19 mouse cellular contexts compared by ENCODE assay signal in genomic region chr17:86697751-86698150, GRCm38 (mm10). TPM values are rescaled to one million over a fixed set of nuclear protein-coding genes. Genes with fewer than 3 reads are reported as not detected.
DNase-seq lines count a peak whose midpoint lies in the region; ATAC-seq lines count a peak whose summit lies in the region.
"Had no signal": no experiment of that assay in that cellular context is flagged by ENCODE, and none has a peak within 500 bp of the region (broad histone marks: within the 10 kb centered on the region; RNA-seq: fewer than 3 reads in every experiment).

No protein-coding gene starts in this region.

- H3K4me1 ChIP-seq in heart, embryonic 11.5 days (ENCODE audit: control insufficient read depth, insufficient read depth, low read length) = no peaks in the 10 kb centered on the region
- H3K4me1 ChIP-seq in midbrain, embryonic 16.5 days (ENCODE audit: control insufficient read depth, insufficient read depth, low read length) = no peaks in the 10 kb centered on the region
- H3K4me1 ChIP-seq: embryonic facial prominence, embryonic 12.5 days; limb, embryonic 15.5 days; neural tube, embryonic 12.5 days; stomach, embryonic 15.5 days had no signal

- 82% methylated on average over 2 of the region's 2 CpGs for WGBS in heart, embryonic 11.5 days (ENCODE audit: insufficient replicate concordance)
- 88% methylated on average over 2 of the region's 2 CpGs for WGBS in midbrain, embryonic 16.5 days

- intact Hi-C loops in gastrocnemius, postnatal 36 days (cut with DNase I) = no loop called here

- no peaks in the 10 kb centered on the region for H3K36me3 ChIP-seq in heart, embryonic 11.5 days (ENCODE audit: control insufficient read depth, insufficient read depth, low read length)
- H3K36me3 ChIP-seq in midbrain, embryonic 16.5 days (ENCODE audit: control insufficient read depth, insufficient read depth, low read length) = no peaks in the 10 kb centered on the region
- H3K36me3 ChIP-seq: embryonic facial prominence, embryonic 12.5 days; limb, embryonic 15.5 days; neural tube, embryonic 12.5 days; stomach, embryonic 15.5 days had no signal

- no peak overlapping the region for H3K4me2 ChIP-seq in heart, embryonic 11.5 days
- H3K4me2 ChIP-seq in midbrain, embryonic 16.5 days (ENCODE audit: low read length) = no peak overlapping the region
- H3K4me2 ChIP-seq: embryonic facial prominence, embryonic 12.5 days; limb, embryonic 15.5 days; neural tube, embryonic 12.5 days; stomach, embryonic 15.5 days had no signal

- H3K27me3 ChIP-seq in heart, embryonic 11.5 days (ENCODE audit: control insufficient read depth, insufficient read depth, low read length) = no peaks in the 10 kb centered on the region
- no peaks in the 10 kb centered on the region for H3K27me3 ChIP-seq in midbrain, embryonic 16.5 days (ENCODE audit: control insufficient read depth, insufficient read depth, low read depth, low read length)
- H3K27me3 ChIP-seq: CH12.LX; embryonic facial prominence, embryonic 12.5 days; limb, embryonic 15.5 days; neural tube, embryonic 12.5 days; stomach, embryonic 15.5 days had no signal

- no peak for ATAC-seq in heart, embryonic 11.5 days (replicated peaks; ENCODE audit: insufficient number of reproducible peaks, low FRiP score, low TSS enrichment)
- ATAC-seq in midbrain, embryonic 16.5 days = no peak
- ATAC-seq: forebrain, postnatal 0 days had no signal

- H3K9ac ChIP-seq in heart, embryonic 11.5 days (ENCODE audit: low read depth, low read length) = no peak overlapping the region
- H3K9ac ChIP-seq in midbrain, embryonic 16.5 days (ENCODE audit: low read depth, low read length) = no peak overlapping the region
- H3K9ac ChIP-seq: embryonic facial prominence, embryonic 12.5 days; forebrain, postnatal 0 days; limb, embryonic 15.5 days; neural tube, embryonic 12.5 days; stomach, embryonic 15.5 days had no signal

- no peak overlapping the region for H3K4me3 ChIP-seq in heart, embryonic 11.5 days (ENCODE audit: low read depth, low read length)
- H3K4me3 ChIP-seq in midbrain, embryonic 16.5 days (ENCODE audit: low read depth, low read length) = no peak overlapping the region
- H3K4me3 ChIP-seq: embryonic facial prominence, embryonic 12.5 days; limb, embryonic 15.5 days; neural tube, embryonic 12.5 days; stomach, embryonic 15.5 days had no signal

- no peaks in the 10 kb centered on the region for H3K9me3 ChIP-seq in heart, embryonic 11.5 days (replicated peaks; ENCODE audit: control insufficient read depth, low read length)
- H3K9me3 ChIP-seq in midbrain, embryonic 16.5 days (replicated peaks; ENCODE audit: control insufficient read depth, low read length, poor library complexity, severe bottlenecking) = no peaks in the 10 kb centered on the region
- H3K9me3 ChIP-seq: embryonic facial prominence, embryonic 12.5 days; limb, embryonic 15.5 days; neural tube, embryonic 12.5 days; stomach, embryonic 15.5 days had no signal

- peak; percentile 26 for DNase-seq in heart, adult 8-10 months (ENCODE audit: low spot score)
- peak; percentile 79 for DNase-seq in adipocyte (ENCODE audit: low spot score)
- DNase-seq in adrenal gland, postnatal 14 days = peak; percentile 57
- DNase-seq in gastrocnemius, postnatal 36 days = peak; percentile 18 to 19
- no peak for DNase-seq in kidney, adult 8-10 months
- DNase-seq: cerebellum, adult 18-20 months; forebrain, postnatal 0 days; kidney, adult 18-20 months; kidney, postnatal 4 days; lung, adult 18-20 months; spleen, adult 18-20 months; thymus, adult 2 months had no signal

- no peak overlapping the region for H3K27ac ChIP-seq in heart, embryonic 11.5 days (ENCODE audit: low read depth, low read length)
- no peak overlapping the region for H3K27ac ChIP-seq in midbrain, embryonic 16.5 days (ENCODE audit: low read length)
- H3K27ac ChIP-seq: embryonic facial prominence, embryonic 12.5 days; limb, embryonic 15.5 days; neural tube, embryonic 12.5 days; stomach, embryonic 15.5 days had no signal

RNA-seq across cellular contexts. Expression of gene Epas1, which starts 55.7 kb away (rescaled TPM):
- 100 to 1,000 TPM; 241 to 287 (median 262) TPM for total RNA-seq in heart, adult 8-10 months (2022)
- 11.5 and 14.8 TPM in 2 replicates for polyA plus RNA-seq in heart, embryonic 11.5 days (2014; fragmentation: Nextera tagmentation; extraction: Ambion mirVana)
- total RNA-seq in adrenal gland, postnatal 14 days (2021) = 226 TPM in 2 replicates
- 100 to 1,000 TPM in 1 of 2 experiments, 10 to 100 TPM in 1; 94.9 to 100 TPM for total RNA-seq in gastrocnemius, postnatal 36 days (2021)
- polyA plus RNA-seq in midbrain, embryonic 16.5 days (2015; fragmentation: Nextera tagmentation; extraction: Ambion mirVana) = 4.8 and 5.4 TPM in 2 replicates

Comparison
In these comparisons a context has a peak if more than half of its experiments do, and no peak if none do; other contexts are left out.
1. DNase-seq: peak in heart, adult 8-10 months (single experiment), adipocyte (single experiment), adrenal gland, postnatal 14 days (single experiment) and gastrocnemius, postnatal 36 days (2 of 2); none in kidney, adult 8-10 months (0 of 2).